Mouse (Mus musculus) stomach, postnatal 0 days (tissue): ENCODE data around the gene Btbd16.

Source experiments
- CTCF ChIP-seq: IDR thresholded peaks from 2 replicates; pipeline ENCODE4 v1.5.1; 2016; ENCODE audit warnings: antibody characterized with exemption, low read depth, mild to moderate bottlenecking, moderate library complexity
- EP300 ChIP-seq: optimal IDR thresholded peaks from 2 replicates; pipeline ENCODE3; 2016; ENCODE audit warnings: antibody characterized with exemption

GRCm38 (mm10) chr7:130780866-130781419 is 7.1 kb downstream of the Btbd16 start:
- no peak for TF ChIP-seq CTCF
- TF ChIP-seq EP300: no peak
